Mouse (Mus musculus): ENCODE data around the gene Def6.

Def6 gene

GRCm38 (mm10) chr17:28274739-28275138, 67.2 kb downstream of the Def6 start:
- no peak for DNase-seq (ENCODE audit: low spot score)

- no peak for DNase-seq (ENCODE audit: low spot score)
Measured at GRCm38 (mm10) chr17:28277226-28277625, 69.6 kb downstream of the Def6 start.

DNA sequence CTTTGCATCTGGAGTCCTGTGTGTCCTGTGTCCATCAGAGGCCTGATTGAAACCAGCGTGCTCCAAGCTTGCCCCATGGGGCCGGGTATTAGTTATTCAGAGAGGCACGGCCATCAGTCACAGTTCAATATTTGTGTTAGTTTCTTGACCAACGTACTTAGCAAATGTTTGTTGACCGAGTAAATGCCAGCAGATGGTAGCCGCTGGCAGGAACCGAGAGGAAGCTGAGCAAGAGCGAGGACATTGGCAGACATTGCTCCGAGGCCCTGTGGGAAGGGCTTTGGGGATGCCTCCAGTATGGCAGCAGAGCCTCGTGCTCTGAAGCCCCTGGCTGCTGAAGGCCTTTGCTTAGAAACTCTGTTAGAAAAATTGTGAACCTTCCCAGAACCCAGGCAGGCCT, 70.1 kb downstream of the Def6 start:
- no peak for DNase-seq (ENCODE audit: low spot score)

- no peak for DNase-seq (ENCODE audit: low spot score)
Measured at GRCm38 (mm10) chr17:28278156-28278555, 70.6 kb downstream of the Def6 start.
